ENCODE assay signal across 8 mouse cellular contexts in the genomic region with DNA sequence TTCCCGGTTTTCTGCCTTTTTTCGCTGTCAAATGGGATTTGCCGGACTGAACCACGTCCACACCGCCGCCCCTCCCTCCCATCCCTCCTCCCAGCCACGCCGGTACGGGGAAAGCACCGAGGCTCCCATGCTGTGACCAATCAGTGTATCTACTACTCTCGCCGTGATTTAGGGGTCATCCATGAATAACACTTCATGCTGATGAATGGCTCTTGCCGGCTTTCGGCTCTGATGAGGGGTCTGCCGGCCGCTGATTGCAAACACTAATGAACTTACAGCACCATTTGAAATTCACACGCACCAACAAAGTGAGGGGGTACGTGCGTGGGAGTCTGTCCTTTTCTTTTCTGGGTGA. TPM values are rescaled to one million over a fixed set of nuclear protein-coding genes. Genes with fewer than 3 reads are reported as not detected.
A peak's percentile ranks its signal among the peaks of the same experiment; 100 is the strongest.
DNase-seq lines count a peak whose midpoint lies in the region; ATAC-seq and TF ChIP-seq lines count a peak whose summit lies in the region.

A gene (minus strand): TSS at position 21 of the 355 bp plus-strand sequence.

- peaks cover 12% of the 10 kb centered on the region for H3K4me1 ChIP-seq in testis, adult 2 months (ENCODE audit: control insufficient read depth, insufficient read depth, low read length)
- H3K4me1 ChIP-seq in heart, embryonic 16.5 days (ENCODE audit: control insufficient read depth, insufficient read depth, low read length): peaks cover 12% of the 10 kb centered on the region
- peaks cover 23% of the 10 kb centered on the region for H3K4me1 ChIP-seq in limb, embryonic 12.5 days (replicated peaks)
- peaks cover 8% of the 10 kb centered on the region; the same call in 1 of the 2 replicates for H3K4me1 ChIP-seq in olfactory bulb, adult 2 months (ENCODE audit: control insufficient read depth, insufficient read depth, low read length)

- WGBS in heart, embryonic 16.5 days: under 1% methylated on average over 19 of the region's 19 CpGs
- WGBS in limb, embryonic 12.5 days: 0% methylated on average over 19 of the region's 19 CpGs
- under 1% methylated on average over 19 of the region's 19 CpGs for WGBS in olfactory bulb, adult 2 months

- no peak for DNase-seq in frontal cortex, adult 2 months (ENCODE audit: extremely low spot score in 1 of 2, low spot score in 1 of 2)
- DNase-seq in frontal cortex, postnatal 36 days (ENCODE audit: low spot score in 2 of 2): no peak
- DNase-seq in testis, postnatal 14 days (ENCODE audit: low spot score): no peak
- no peak for DNase-seq in spleen, adult 18-20 months

- H3K36me3 ChIP-seq in testis, adult 2 months (ENCODE audit: control insufficient read depth, insufficient read depth, low read length): no peaks in the 10 kb centered on the region
- no peaks in the 10 kb centered on the region for H3K36me3 ChIP-seq in heart, embryonic 16.5 days (ENCODE audit: control insufficient read depth, insufficient read depth)
- no peaks in the 10 kb centered on the region for H3K36me3 ChIP-seq in limb, embryonic 12.5 days

- peak within 1 kb of the TSS; percentile 77 for H3K9ac ChIP-seq in heart, embryonic 16.5 days (ENCODE audit: low read length)
- H3K9ac ChIP-seq in limb, embryonic 12.5 days (replicated peaks): peak within 1 kb of the TSS; percentile 82

- no peaks in the 10 kb centered on the region for H3K27me3 ChIP-seq in testis, adult 2 months (ENCODE audit: control insufficient read depth, insufficient read depth, low read length)
- peaks cover 55% of the 10 kb centered on the region for H3K27me3 ChIP-seq in heart, embryonic 16.5 days (ENCODE audit: control insufficient read depth, insufficient read depth, low read length)
- H3K27me3 ChIP-seq in limb, embryonic 12.5 days: peaks cover 39% of the 10 kb centered on the region

- TF ChIP-seq POLR2A in testis, adult 2 months (IDR thresholded peaks at IDR 0.05; ENCODE audit: control insufficient read depth, low read depth, low read length): no peak
- TF ChIP-seq POLR2A in olfactory bulb, adult 2 months (IDR thresholded peaks at IDR 0.05; ENCODE audit: insufficient read depth, low read depth, low read length): no peak

- TF ChIP-seq CTCF in testis, adult 2 months (IDR thresholded peaks at IDR 0.05; ENCODE audit: control insufficient read depth, insufficient read depth, insufficient replicate concordance, low read depth, low read length): no peak
- no peak for TF ChIP-seq CTCF in olfactory bulb, adult 2 months (IDR thresholded peaks at IDR 0.05; ENCODE audit: insufficient read depth, low read depth, low read length)

- H3K9me3 ChIP-seq in heart, embryonic 16.5 days (replicated peaks; ENCODE audit: control insufficient read depth, low read length): no peaks in the 10 kb centered on the region
- H3K9me3 ChIP-seq in limb, embryonic 12.5 days: no peaks in the 10 kb centered on the region

- peak within 1 kb of the TSS; percentile 95 for H3K4me2 ChIP-seq in heart, embryonic 16.5 days (ENCODE audit: low read depth, low read length)
- peak within 1 kb of the TSS; percentile 91 for H3K4me2 ChIP-seq in limb, embryonic 12.5 days

- H3K4me3 ChIP-seq in testis, adult 2 months (ENCODE audit: control insufficient read depth, low read depth, low read length): peak within 1 kb of the TSS; percentile 84
- peak within 1 kb of the TSS; percentile 84 for H3K4me3 ChIP-seq in heart, embryonic 16.5 days (ENCODE audit: low read length)
- peak within 1 kb of the TSS; percentile 77 for H3K4me3 ChIP-seq in limb, embryonic 12.5 days (replicated peaks)
- peak within 1 kb of the TSS; percentile 91 for H3K4me3 ChIP-seq in olfactory bulb, adult 2 months (ENCODE audit: insufficient read depth, low read depth, low read length)

- no peak for ATAC-seq in heart, embryonic 16.5 days (replicated peaks; ENCODE audit: extremely low read depth, insufficient read depth, low FRiP score)
- no peak for ATAC-seq in limb, embryonic 12.5 days (ENCODE audit: insufficient number of reproducible peaks, insufficient read depth, low FRiP score, low TSS enrichment, low read depth)

- no peak within 1 kb of the TSS for H3K27ac ChIP-seq in testis, adult 2 months (ENCODE audit: control insufficient read depth, insufficient read depth, low read depth, low read length)
- H3K27ac ChIP-seq in heart, embryonic 16.5 days (ENCODE audit: low read length): no peak within 1 kb of the TSS
- peak within 1 kb of the TSS; percentile 85 for H3K27ac ChIP-seq in limb, embryonic 12.5 days
- H3K27ac ChIP-seq in olfactory bulb, adult 2 months (ENCODE audit: insufficient read depth, low read depth, low read length): peak within 1 kb of the TSS; percentile 90

RNA-seq across cellular contexts. Expression of the gene that starts here (rescaled TPM):
- polyA plus RNA-seq in frontal cortex, adult 2 months (2012; rRNA removed): 22.7 and 34.4 TPM in 2 replicates
- 4.2 and 4.5 TPM in 2 replicates for polyA plus RNA-seq in testis, adult 2 months (2012; rRNA removed)
- 4.3 and 4.5 TPM in 2 replicates for polyA plus RNA-seq in heart, embryonic 16.5 days (2015; fragmentation: Nextera tagmentation; extraction: Ambion mirVana)
- 46.4 and 47.1 TPM in 2 replicates for polyA plus RNA-seq in limb, embryonic 12.5 days (2016; fragmentation: Nextera tagmentation; extraction: Ambion mirVana)
- polyA plus RNA-seq in olfactory bulb, adult 2 months (2012; ENCODE audit: insufficient read depth, insufficient read length, low replicate concordance, missing spikeins): 52.2 TPM in 1 of 2 replicates, not detected in the other

Comparison
In these comparisons a context has a peak if more than half of its experiments do, and no peak if none do; other contexts are left out.
1. H3K27ac ChIP-seq: peak in limb, embryonic 12.5 days (single experiment) and olfactory bulb, adult 2 months (single experiment); none in testis, adult 2 months (single experiment) and heart, embryonic 16.5 days (single experiment).
2. Peak in every context shown above with its lines, with median percentiles within 50 percentile points of each other: H3K4me3 ChIP-seq.